Mouse (Mus musculus): ENCODE measurements around the gene Nkiras2. TPM values are rescaled to one million over a fixed set of nuclear protein-coding genes. Genes with fewer than 3 reads are reported as not detected.
"Not testable (repeated sequence)": the region's sequence is repeated elsewhere in the genome, so short reads cannot be mapped to it uniquely, and the experiment has no call there.

Gene Nkiras2
- polyA plus RNA-seq, 1 experiment from 2014 or later, result 111 TPM

GRCm38 (mm10) chr11:100646265-100646664, 27.2 kb downstream of the Nkiras2 start:
- Histone ChIP-seq H3K4me1 (no peaks in the 10 kb centered on the region), H3K9me3 (no peaks in the 10 kb centered on the region)

GRCm38 (mm10) chr11:100648405-100648804, 29.4 kb downstream of the Nkiras2 start:
- no peak overlapping the region for H3K27ac ChIP-seq
- H3K4me3 ChIP-seq, result no peak overlapping the region
- H3K4me1 ChIP-seq, result no peaks in the 10 kb centered on the region
- WGBS, result 91% methylated on average over 8 of the region's 8 CpGs
- H3K27me3 ChIP-seq (replicated peaks), result peaks cover 17% of the 10 kb centered on the region
- no peaks in the 10 kb centered on the region for H3K9me3 ChIP-seq
- ATAC-seq (replicated peaks), result no peak
- H3K9ac ChIP-seq, result no peak overlapping the region
- H3K36me3 ChIP-seq (replicated peaks), result no peaks in the 10 kb centered on the region
- H3K4me2 ChIP-seq, result no peak overlapping the region

More at GRCm38 (mm10) chr11:100646265-100646664, 27.2 kb downstream of the Nkiras2 start:
- Histone ChIP-seq H3K4me2 (no peak overlapping the region), H3K4me3 (no peak overlapping the region), H3K27me3 (replicated peaks) (peaks cover 16% of the 10 kb centered on the region), H3K27ac (no peak overlapping the region), H3K36me3 (replicated peaks) (no peaks in the 10 kb centered on the region), H3K9ac (no peak overlapping the region)
- 16% methylated on average over 1 of the region's 1 CpGs for WGBS
- no peak for ATAC-seq (replicated peaks)

- Histone ChIP-seq H3K4me3 (no peak overlapping the region), H3K9ac (no peak overlapping the region), H3K9me3 (no peaks in the 10 kb centered on the region), H3K4me2 (no peak overlapping the region), H3K4me1 (peaks cover under 1% of the 10 kb centered on the region; the same call in 1 of the 2 replicates), H3K27me3 (replicated peaks) (peaks cover 17% of the 10 kb centered on the region), H3K27ac (no peak overlapping the region), H3K36me3 (replicated peaks) (no peaks in the 10 kb centered on the region)
- WGBS, result 22% methylated on average over 8 of the region's 8 CpGs
- ATAC-seq (replicated peaks), result no peak
Observed at GRCm38 (mm10) chr11:100651205-100651604, 32.2 kb downstream of the Nkiras2 start.

- peaks cover 17% of the 10 kb centered on the region for H3K27me3 ChIP-seq (replicated peaks)
- no peak overlapping the region for H3K9ac ChIP-seq
- H3K36me3 ChIP-seq (replicated peaks), result no peaks in the 10 kb centered on the region
- H3K4me2 ChIP-seq, result no peak overlapping the region
- H3K27ac ChIP-seq, result no peak overlapping the region
- 10% methylated on average over 3 of the region's 3 CpGs for WGBS
- H3K4me1 ChIP-seq, result peaks cover 6% of the 10 kb centered on the region; the same call in 1 of the 2 replicates
- ATAC-seq (replicated peaks), result no peak
- H3K4me3 ChIP-seq, result no peak overlapping the region
- H3K9me3 ChIP-seq, result no peaks in the 10 kb centered on the region
Observed at GRCm38 (mm10) chr11:100651748-100652147, 32.7 kb downstream of the Nkiras2 start.

GRCm38 (mm10) chr11:100655589-100655988, 36.5 kb downstream of the Nkiras2 start:
- not testable (repeated sequence) for H3K9me3 ChIP-seq; ATAC-seq (replicated peaks); H3K9ac ChIP-seq; H3K36me3 ChIP-seq (replicated peaks); H3K4me3 ChIP-seq; H3K4me1 ChIP-seq; H3K27me3 ChIP-seq (replicated peaks); H3K27ac ChIP-seq; H3K4me2 ChIP-seq
- WGBS, result 80% methylated on average over 3 of the region's 3 CpGs

- WGBS, result 14% methylated on average over 6 of the region's 6 CpGs
- no peaks in the 10 kb centered on the region for H3K36me3 ChIP-seq (replicated peaks)
- no peak for ATAC-seq (replicated peaks)
- no peak overlapping the region for H3K4me3 ChIP-seq
- no peaks in the 10 kb centered on the region; the same call in 1 of the 2 replicates for H3K27me3 ChIP-seq (replicated peaks)
- peaks cover 6% of the 10 kb centered on the region; the same call in 1 of the 2 replicates for H3K4me1 ChIP-seq
- H3K27ac ChIP-seq, result no peak overlapping the region
- no peak overlapping the region for H3K4me2 ChIP-seq
- H3K9me3 ChIP-seq, result no peaks in the 10 kb centered on the region
- no peak overlapping the region for H3K9ac ChIP-seq
Observed at GRCm38 (mm10) chr11:100656458-100656857, 37.4 kb downstream of the Nkiras2 start.

- no peak overlapping the region for H3K9ac ChIP-seq
- H3K27ac ChIP-seq, result no peak overlapping the region
- H3K9me3 ChIP-seq, result no peaks in the 10 kb centered on the region
- no peak overlapping the region for H3K4me3 ChIP-seq
- H3K4me1 ChIP-seq, result peaks cover 6% of the 10 kb centered on the region; the same call in 1 of the 2 replicates
- no peak overlapping the region for H3K4me2 ChIP-seq
- no peak for ATAC-seq (replicated peaks)
- WGBS, result 75% methylated on average over 10 of the region's 10 CpGs
- no peaks in the 10 kb centered on the region for H3K27me3 ChIP-seq (replicated peaks)
- no peaks in the 10 kb centered on the region for H3K36me3 ChIP-seq (replicated peaks)
Observed at GRCm38 (mm10) chr11:100659806-100660205, 40.8 kb downstream of the Nkiras2 start.

- Histone ChIP-seq H3K27me3 (replicated peaks) (peaks cover 5% of the 10 kb centered on the region; the same call in 1 of the 2 replicates), H3K36me3 (replicated peaks) (no peaks in the 10 kb centered on the region), H3K4me3 (no peak overlapping the region), H3K27ac (no peak overlapping the region), H3K9me3 (no peaks in the 10 kb centered on the region), H3K4me1 (peaks cover 6% of the 10 kb centered on the region), H3K4me2 (no peak overlapping the region), H3K9ac (no peak overlapping the region)
- 71% methylated on average over 1 of the region's 1 CpGs for WGBS
- no peak for ATAC-seq (replicated peaks)
Observed at GRCm38 (mm10) chr11:100671049-100671448, 52.0 kb downstream of the Nkiras2 start.

GRCm38 (mm10) chr11:100671956-100672355, 52.9 kb downstream of the Nkiras2 start:
- H3K36me3 ChIP-seq (replicated peaks), result no peaks in the 10 kb centered on the region
- H3K4me3 ChIP-seq, result no peak overlapping the region
- no peak overlapping the region for H3K4me2 ChIP-seq
- peaks cover 5% of the 10 kb centered on the region; the same call in 1 of the 2 replicates for H3K27me3 ChIP-seq (replicated peaks)
- peaks cover 6% of the 10 kb centered on the region for H3K4me1 ChIP-seq
- WGBS, result 77% methylated on average over 2 of the region's 2 CpGs
- H3K9ac ChIP-seq, result no peak overlapping the region
- ATAC-seq (replicated peaks), result no peak
- H3K9me3 ChIP-seq, result no peaks in the 10 kb centered on the region
- H3K27ac ChIP-seq, result no peak overlapping the region

GRCm38 (mm10) chr11:100673169-100673568, 54.1 kb downstream of the Nkiras2 start:
- H3K27me3 ChIP-seq (replicated peaks), result peaks cover 5% of the 10 kb centered on the region; the same call in 1 of the 2 replicates
- H3K27ac ChIP-seq, result no peak overlapping the region
- H3K4me3 ChIP-seq, result no peak overlapping the region
- 0 out of 2 replicates have a peak overlapping the region, but pooled peaks have one; percentile 9 for H3K9ac ChIP-seq
- peak overlapping the region; percentile 33 for H3K4me2 ChIP-seq
- 2% methylated on average over 23 of the region's 23 CpGs for WGBS
- no peaks in the 10 kb centered on the region for H3K9me3 ChIP-seq
- H3K36me3 ChIP-seq (replicated peaks), result no peaks in the 10 kb centered on the region
- H3K4me1 ChIP-seq, result peaks cover 6% of the 10 kb centered on the region
- no peak for ATAC-seq (replicated peaks)

Other genes starting within 250 kb of the Nkiras2 start
- gene Jup, start 221.5 kb upstream of the Nkiras2 start, polyA plus RNA-seq (2015; fragmentation: Nextera tagmentation; extraction: Ambion mirVana), result 104 and 105 TPM in 2 replicates
- gene P3h4, start 204.4 kb upstream of the Nkiras2 start, polyA plus RNA-seq (2015; fragmentation: Nextera tagmentation; extraction: Ambion mirVana), result 20.3 and 21.2 TPM in 2 replicates
- 23.3 and 27.5 TPM in 2 replicates for gene Fkbp10, start 203.5 kb upstream of the Nkiras2 start, polyA plus RNA-seq (2015; fragmentation: Nextera tagmentation; extraction: Ambion mirVana)
- gene Nt5c3b, start 177.4 kb upstream of the Nkiras2 start, polyA plus RNA-seq (2015; fragmentation: Nextera tagmentation; extraction: Ambion mirVana), result 115 and 116 TPM in 2 replicates
- gene Klhl10, start 177.3 kb upstream of the Nkiras2 start, polyA plus RNA-seq (2015; fragmentation: Nextera tagmentation; extraction: Ambion mirVana), result 0.89 and 1.1 TPM in 2 replicates
- 12.4 and 12.8 TPM in 2 replicates for gene Klhl11, start 146.5 kb upstream of the Nkiras2 start, polyA plus RNA-seq (2015; fragmentation: Nextera tagmentation; extraction: Ambion mirVana)
- gene Acly, start 91.2 kb upstream of the Nkiras2 start, polyA plus RNA-seq (2015; fragmentation: Nextera tagmentation; extraction: Ambion mirVana), result 225 and 227 TPM in 2 replicates
- 1.8 and 2.4 TPM in 2 replicates for gene Ttc25, start 73.6 kb upstream of the Nkiras2 start, polyA plus RNA-seq (2015; fragmentation: Nextera tagmentation; extraction: Ambion mirVana)
- 38.3 and 40.0 TPM in 2 replicates for gene Cnp, start 44.3 kb upstream of the Nkiras2 start, polyA plus RNA-seq (2015; fragmentation: Nextera tagmentation; extraction: Ambion mirVana)
- gene Dnajc7, start 924 bp downstream of the Nkiras2 start, polyA plus RNA-seq (2015; fragmentation: Nextera tagmentation; extraction: Ambion mirVana), result 298 and 326 TPM in 2 replicates
- gene Zfp385c, start 73.2 kb downstream of the Nkiras2 start, polyA plus RNA-seq (2015; fragmentation: Nextera tagmentation; extraction: Ambion mirVana), result 0.70 and 0.99 TPM in 2 replicates
- gene Dhx58, start 85.0 kb downstream of the Nkiras2 start, polyA plus RNA-seq (2015; fragmentation: Nextera tagmentation; extraction: Ambion mirVana), result 3.5 TPM in 2 replicates
- 67.2 and 70.2 TPM in 2 replicates for gene Kat2a, start 93.2 kb downstream of the Nkiras2 start, polyA plus RNA-seq (2015; fragmentation: Nextera tagmentation; extraction: Ambion mirVana)
- gene Hspb9, start 94.6 kb downstream of the Nkiras2 start, polyA plus RNA-seq (2015; fragmentation: Nextera tagmentation; extraction: Ambion mirVana), result not detected in 2 replicates
- gene Rab5c, start 119.0 kb downstream of the Nkiras2 start, polyA plus RNA-seq (2015; fragmentation: Nextera tagmentation; extraction: Ambion mirVana), result 39.3 and 40.9 TPM in 2 replicates
- 10.9 and 13.6 TPM in 2 replicates for gene Kcnh4, start 140.7 kb downstream of the Nkiras2 start, polyA plus RNA-seq (2015; fragmentation: Nextera tagmentation; extraction: Ambion mirVana)
- gene Hcrt, start 143.7 kb downstream of the Nkiras2 start, polyA plus RNA-seq (2015; fragmentation: Nextera tagmentation; extraction: Ambion mirVana), result 2.3 and 3.3 TPM in 2 replicates
- 5.7 and 6.4 TPM in 2 replicates for gene Ghdc, start 151.7 kb downstream of the Nkiras2 start, polyA plus RNA-seq (2015; fragmentation: Nextera tagmentation; extraction: Ambion mirVana)
- gene Stat5b, start 231.5 kb downstream of the Nkiras2 start, polyA plus RNA-seq (2015; fragmentation: Nextera tagmentation; extraction: Ambion mirVana), result 20.4 and 20.5 TPM in 2 replicates
- gene Stat5a, start 240.1 kb downstream of the Nkiras2 start, polyA plus RNA-seq (2015; fragmentation: Nextera tagmentation; extraction: Ambion mirVana), result 1.7 and 2.3 TPM in 2 replicates